Mouse (Mus musculus) kidney, embryonic 14.5 days (tissue): ENCODE data around the gene Hyal3. TPM values are rescaled to one million over a fixed set of nuclear protein-coding genes. Genes with fewer than 3 reads are reported as not detected.

Experiments
- ATAC-seq: fragments of 200-750 bp; cut with Nextera tagmentation; 2 replicates; pipeline ENCODE4 v1.8.0; 2017; ENCODE audit warnings: moderate number of reproducible peaks, mild to moderate bottlenecking, moderate TSS enrichment, moderate library complexity; ENCODE audit not compliant: low FRiP score, low TSS enrichment
- H3K27ac ChIP-seq: fragments of 300-500 bp; sonication (generic); 2 replicates; pipeline ENCODE4 v1.5.1; 2014; ENCODE audit warnings: low read depth, mild to moderate bottlenecking, low read length, moderate library complexity, mixed read lengths
- H3K27me3 ChIP-seq: fragments of 300-500 bp; sonication (generic); 2 replicates; pipeline ENCODE4 v1.6.1; 2014; ENCODE audit warnings: mild to moderate bottlenecking, low read length; ENCODE audit not compliant: control insufficient read depth, insufficient read depth
- H3K36me3 ChIP-seq: fragments of 300-500 bp; sonication (generic); 2 replicates; pipeline ENCODE4 v1.6.1; 2014; ENCODE audit warnings: low read length, mixed read lengths; ENCODE audit not compliant: control insufficient read depth, insufficient read depth
- H3K4me1 ChIP-seq: fragments of 300-500 bp; sonication (generic); 2 replicates; pipeline ENCODE4 v1.6.1; 2014; ENCODE audit warnings: low read length, mixed read lengths; ENCODE audit not compliant: control insufficient read depth, insufficient read depth
- H3K4me2 ChIP-seq: fragments of 300-500 bp; sonication (generic); replicated peaks from 2 replicates; pipeline ENCODE4 v1.6.1; 2014; ENCODE audit warnings: low read depth, mild to moderate bottlenecking, low read length
- H3K4me3 ChIP-seq: fragments of 300-500 bp; sonication (generic); 2 replicates; pipeline ENCODE4 v1.5.1; 2014; ENCODE audit warnings: mild to moderate bottlenecking, low read length
- H3K9ac ChIP-seq: fragments of 300-500 bp; sonication (generic); 2 replicates; pipeline ENCODE4 v1.6.1; 2014; ENCODE audit warnings: low read depth, mild to moderate bottlenecking, low read length, moderate library complexity
- H3K9me3 ChIP-seq: fragments of 300-500 bp; sonication (generic); 2 replicates; pipeline ENCODE4 v1.6.1; 2016; ENCODE audit warnings: low read length; ENCODE audit not compliant: control insufficient read depth
- WGBS: fragments of 180-500 bp; shearing (Covaris S2); extraction: QIAGEN DNeasy Blood & Tissue Kit; methylation state at CpG from one replicate; pipeline ENCODE4 v1.1.7; 2014; 5-methylcytosine and 5-hydroxymethylcytosine counted together
- polyA plus RNA-seq: library from polyadenylated mRNA; unstranded; fragments of >200 nt; fragmentation: Nextera tagmentation; extraction: Ambion mirVana; gene quantifications from 2 replicates; pipeline ENCODE4 v1.2.1, GENCODE M21; 2014

Gene Hyal3
- polyA plus RNA-seq, 1 experiment from 2014 or later: 0.84 TPM

DNA sequence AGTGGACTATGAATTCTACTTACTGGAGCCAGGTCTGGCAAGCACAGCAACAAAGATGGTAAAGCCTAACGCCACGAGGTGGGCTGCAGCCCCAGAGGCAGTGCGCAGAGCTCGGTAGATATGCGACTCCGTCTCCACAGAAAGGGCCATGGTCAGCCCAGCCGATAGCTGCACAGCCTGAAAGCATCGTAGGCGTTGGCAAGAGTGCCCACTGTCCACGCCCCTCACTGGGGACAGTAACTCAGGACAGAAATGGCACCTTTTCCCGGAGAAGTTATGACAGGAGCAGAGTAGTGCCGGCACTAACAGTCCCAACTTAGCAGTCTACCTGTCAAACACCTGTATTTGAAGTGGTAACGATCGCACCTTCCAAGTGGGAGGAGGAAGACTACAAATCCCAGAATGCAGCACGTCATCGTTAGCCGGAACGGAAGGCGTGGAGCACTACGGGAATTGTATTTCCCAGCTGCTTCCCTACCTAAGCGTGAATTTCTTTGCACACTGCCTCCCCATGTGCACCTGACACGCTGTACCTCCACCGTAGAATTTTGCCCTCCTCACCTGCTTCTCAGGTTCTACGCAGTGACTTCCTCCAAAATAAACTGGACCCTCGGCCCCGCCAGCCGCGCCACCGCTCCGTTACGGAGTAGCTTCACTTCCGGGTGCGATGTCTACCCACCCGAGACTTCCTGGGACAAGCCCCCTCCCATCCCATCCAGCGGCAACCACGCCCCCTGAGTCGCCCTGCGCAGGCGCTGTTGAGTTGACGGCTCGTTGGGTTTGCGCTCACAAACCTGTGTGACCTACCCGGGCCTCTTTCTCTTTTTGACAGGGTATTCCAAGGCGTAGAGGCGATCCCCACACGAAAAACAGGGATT, 38.9 kb upstream of the Hyal3 start, which contains the start of the genes Cyb561d2 and Nprl2:
Gene Cyb561d2 (minus strand): TSS at position 720 of the 878 bp plus-strand sequence.
Gene Nprl2 (plus strand): TSS at position 753 of the 878 bp plus-strand sequence.
- peak; percentile 85 for ATAC-seq
- no peaks in the 10 kb centered on the region for H3K9me3 ChIP-seq
- no peaks in the 10 kb centered on the region for H3K27me3 ChIP-seq
- H3K9ac ChIP-seq: peak within 1 kb of the TSS; percentile 65
- peaks cover 18% of the 10 kb centered on the region for H3K4me1 ChIP-seq
- H3K4me3 ChIP-seq: peak within 1 kb of the TSS; percentile 45
- 1% methylated on average over 46 of the region's 46 CpGs for WGBS
- H3K27ac ChIP-seq: 0 out of 2 replicates have a peak within 1 kb of the TSS, but pooled peaks have one; percentile 44
- peak within 1 kb of the TSS; percentile 77 for H3K4me2 ChIP-seq
- peaks cover 46% of the 10 kb centered on the region for H3K36me3 ChIP-seq

DNA sequence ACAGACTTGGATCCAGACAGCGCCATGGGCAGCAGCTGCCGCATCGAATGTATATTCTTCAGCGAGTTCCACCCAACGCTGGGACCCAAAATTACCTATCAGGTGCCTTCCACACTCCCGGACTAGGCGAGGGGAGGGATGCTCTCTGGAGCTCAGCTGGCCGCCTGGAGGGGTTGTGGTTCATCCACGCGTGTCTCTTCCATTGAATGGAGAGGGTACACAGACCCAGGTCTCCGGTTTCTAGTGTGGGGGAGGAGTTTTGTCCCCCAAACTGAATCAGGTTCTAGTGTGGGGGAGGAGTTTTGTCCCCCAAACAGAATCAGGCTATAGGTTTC, 38.3 kb upstream of the Hyal3 start:
- Histone ChIP-seq H3K9me3 (no peaks in the 10 kb centered on the region), H3K4me2 (peak overlapping the region; percentile 77), H3K27ac (0 out of 2 replicates have a peak overlapping the region, but pooled peaks have one; percentile 44), H3K27me3 (no peaks in the 10 kb centered on the region), H3K4me3 (peak overlapping the region; percentile 45), H3K36me3 (peaks cover 40% of the 10 kb centered on the region), H3K9ac (peak overlapping the region; percentile 65), H3K4me1 (peaks cover 16% of the 10 kb centered on the region)
- ATAC-seq: peak; percentile 24
- under 1% methylated on average over 11 of the region's 11 CpGs for WGBS

DNA sequence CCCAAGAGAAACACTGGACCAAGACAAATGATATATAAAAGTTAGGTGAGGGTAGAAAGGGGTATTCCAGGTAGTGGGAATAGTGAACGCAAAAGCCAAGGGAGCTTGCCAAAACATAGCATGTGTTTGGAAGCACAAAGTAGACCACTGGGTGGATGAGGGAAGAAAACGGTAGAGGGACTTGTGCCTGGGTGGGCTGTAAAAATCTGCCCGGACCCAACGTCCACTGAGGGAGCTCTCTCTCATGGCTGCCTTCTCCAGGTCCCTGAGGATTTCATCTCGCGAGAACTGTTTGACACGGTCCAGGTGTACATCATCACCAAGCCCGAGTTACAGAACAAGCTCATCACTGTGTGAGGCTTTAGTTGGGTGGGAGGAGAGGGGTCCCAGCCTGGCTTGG, 37.9 kb upstream of the Hyal3 start:
- no peaks in the 10 kb centered on the region for H3K27me3 ChIP-seq
- no peaks in the 10 kb centered on the region for H3K9me3 ChIP-seq
- H3K4me2 ChIP-seq: peak overlapping the region; percentile 77
- no peak for ATAC-seq
- peaks cover 19% of the 10 kb centered on the region; the same call in 1 of the 2 replicates for H3K4me1 ChIP-seq
- WGBS: 35% methylated on average over 8 of the region's 8 CpGs
- H3K4me3 ChIP-seq: peak overlapping the region; percentile 45
- no peak overlapping the region for H3K27ac ChIP-seq
- H3K36me3 ChIP-seq: peaks cover 38% of the 10 kb centered on the region
- H3K9ac ChIP-seq: peak overlapping the region; percentile 65

DNA sequence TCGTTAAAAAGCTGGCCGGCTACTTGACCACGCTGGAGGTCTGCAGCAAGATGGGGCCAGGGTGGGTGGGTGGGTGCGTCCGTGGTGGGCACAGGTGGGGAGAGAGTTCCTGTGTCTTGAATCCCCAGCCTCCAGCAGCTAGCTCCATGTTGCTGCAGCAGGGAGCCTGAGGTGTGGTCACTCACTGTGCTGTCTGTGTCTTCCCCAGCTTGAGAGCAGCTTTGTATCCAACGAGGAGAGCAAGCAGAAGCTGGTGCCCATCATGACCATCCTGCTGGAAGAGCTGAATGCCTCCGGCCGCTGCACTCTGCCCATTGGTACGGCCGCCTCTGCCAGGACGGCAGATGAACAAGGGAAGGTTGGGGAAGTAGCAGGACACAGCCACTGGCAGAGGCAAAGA, 37.3 kb upstream of the Hyal3 start:
- Histone ChIP-seq H3K27ac (no peak overlapping the region), H3K9ac (peak overlapping the region; percentile 65; the same call in 1 of the 2 replicates), H3K4me3 (no peak overlapping the region), H3K4me2 (peak overlapping the region; percentile 77), H3K9me3 (no peaks in the 10 kb centered on the region), H3K27me3 (no peaks in the 10 kb centered on the region), H3K36me3 (peaks cover 32% of the 10 kb centered on the region), H3K4me1 (peaks cover 19% of the 10 kb centered on the region; the same call in 1 of the 2 replicates)
- no peak for ATAC-seq
- WGBS: 87% methylated on average over 11 of the region's 11 CpGs

DNA sequence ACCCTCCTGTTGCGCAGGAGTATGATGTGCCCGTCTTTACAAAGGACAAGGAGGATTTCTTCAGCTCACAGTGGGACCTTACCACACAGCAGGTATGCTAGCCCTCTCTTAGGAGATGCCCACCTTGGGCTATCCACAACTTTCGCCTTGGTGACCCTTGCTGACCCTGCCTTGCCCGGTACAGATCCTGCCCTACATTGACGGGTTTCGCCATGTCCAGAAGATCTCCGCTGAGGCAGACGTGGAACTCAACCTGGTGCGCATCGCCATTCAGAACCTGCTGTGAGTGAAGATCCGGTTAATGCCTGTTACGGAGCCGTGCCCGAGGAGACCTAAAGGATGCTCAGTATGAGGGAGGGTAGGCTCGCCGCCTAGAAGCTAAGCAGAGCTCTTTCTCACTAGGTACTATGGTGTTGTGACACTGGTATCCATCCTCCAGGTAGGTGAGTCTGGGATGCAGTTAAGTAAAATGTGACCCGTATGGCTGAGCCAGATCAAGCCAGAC, 36.4 kb upstream of the Hyal3 start:
- H3K4me1 ChIP-seq: peaks cover 19% of the 10 kb centered on the region; the same call in 1 of the 2 replicates
- no peaks in the 10 kb centered on the region for H3K27me3 ChIP-seq
- H3K36me3 ChIP-seq: peaks cover 23% of the 10 kb centered on the region
- no peak overlapping the region for H3K9ac ChIP-seq
- no peak overlapping the region for H3K4me2 ChIP-seq
- H3K4me3 ChIP-seq: no peak overlapping the region
- no peak for ATAC-seq
- H3K9me3 ChIP-seq: no peaks in the 10 kb centered on the region
- H3K27ac ChIP-seq: no peak overlapping the region
- 95% methylated on average over 17 of the region's 17 CpGs for WGBS

DNA sequence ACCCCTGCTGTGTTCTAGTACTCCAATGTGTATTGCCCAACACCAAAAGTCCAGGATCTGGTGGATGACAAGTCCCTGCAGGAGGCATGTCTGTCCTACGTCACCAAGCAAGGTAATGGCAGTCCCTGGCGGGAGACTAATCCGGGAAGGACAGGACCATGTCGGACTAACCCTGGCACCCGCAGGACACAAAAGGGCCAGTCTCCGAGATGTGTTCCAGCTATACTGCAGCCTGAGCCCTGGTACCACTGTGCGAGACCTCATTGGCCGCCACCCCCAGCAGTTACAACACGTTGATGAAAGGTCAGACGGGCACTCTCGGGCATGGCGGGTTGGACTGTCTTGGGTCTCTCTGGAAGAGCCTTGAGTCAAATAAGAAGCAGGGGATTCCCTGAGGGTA, 35.9 kb upstream of the Hyal3 start:
- H3K9me3 ChIP-seq: no peaks in the 10 kb centered on the region
- no peak overlapping the region for H3K4me2 ChIP-seq
- no peak overlapping the region for H3K27ac ChIP-seq
- H3K4me1 ChIP-seq: peaks cover 19% of the 10 kb centered on the region; the same call in 1 of the 2 replicates
- H3K9ac ChIP-seq: no peak overlapping the region
- no peaks in the 10 kb centered on the region for H3K27me3 ChIP-seq
- peaks cover 18% of the 10 kb centered on the region for H3K36me3 ChIP-seq
- H3K4me3 ChIP-seq: no peak overlapping the region
- no peak for ATAC-seq
- 93% methylated on average over 12 of the region's 12 CpGs for WGBS

DNA sequence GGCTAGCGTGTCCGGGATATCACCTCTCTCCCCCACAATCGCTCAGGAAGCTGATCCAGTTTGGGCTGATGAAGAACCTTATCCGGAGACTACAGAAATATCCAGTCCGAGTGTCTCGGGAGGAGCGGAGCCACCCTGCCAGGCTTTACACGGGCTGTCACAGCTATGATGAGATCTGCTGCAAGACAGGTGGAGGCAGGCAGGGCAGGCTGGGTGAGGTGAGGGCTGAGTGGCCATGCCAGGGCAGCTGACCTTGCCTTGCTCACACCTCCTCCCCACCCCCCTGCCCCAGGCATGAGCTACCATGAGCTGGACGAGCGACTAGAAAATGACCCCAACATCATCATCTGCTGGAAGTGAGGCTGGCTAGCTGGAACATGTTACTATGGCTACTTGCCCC, 35.4 kb upstream of the Hyal3 start:
- 86% methylated on average over 10 of the region's 10 CpGs for WGBS
- no peaks in the 10 kb centered on the region for H3K27me3 ChIP-seq
- no peak overlapping the region for H3K9ac ChIP-seq
- peaks cover 14% of the 10 kb centered on the region for H3K36me3 ChIP-seq
- H3K4me3 ChIP-seq: no peak overlapping the region
- no peaks in the 10 kb centered on the region for H3K9me3 ChIP-seq
- H3K27ac ChIP-seq: no peak overlapping the region
- H3K4me2 ChIP-seq: no peak overlapping the region
- no peak for ATAC-seq
- H3K4me1 ChIP-seq: peaks cover 19% of the 10 kb centered on the region; the same call in 1 of the 2 replicates

DNA sequence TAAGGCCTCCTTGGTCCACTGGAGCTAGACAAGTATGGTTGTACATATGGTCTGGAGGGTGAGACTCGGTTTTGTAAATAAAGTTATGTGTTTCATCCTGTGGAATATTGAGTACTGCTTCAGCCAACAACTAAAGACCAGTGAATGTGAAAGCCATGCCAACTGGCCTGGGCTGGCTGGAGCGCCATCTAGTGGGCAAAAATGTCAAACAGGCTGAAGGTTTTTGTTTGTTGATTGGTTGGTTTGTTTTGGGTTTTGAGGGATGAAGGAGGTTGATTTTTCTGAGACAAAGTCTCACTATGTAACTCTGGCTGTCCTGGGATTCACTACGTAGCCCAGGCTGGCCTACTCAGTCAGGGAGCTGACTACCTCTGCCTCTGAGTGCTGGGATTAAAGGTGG, 35.0 kb upstream of the Hyal3 start:
- Histone ChIP-seq H3K4me2 (no peak overlapping the region), H3K27ac (no peak overlapping the region), H3K4me1 (peaks cover 21% of the 10 kb centered on the region; the same call in 1 of the 2 replicates), H3K4me3 (no peak overlapping the region), H3K9ac (no peak overlapping the region), H3K27me3 (no peaks in the 10 kb centered on the region), H3K36me3 (peaks cover 14% of the 10 kb centered on the region), H3K9me3 (no peaks in the 10 kb centered on the region)
- WGBS: 6% methylated on average over 3 of the region's 3 CpGs
- no peak for ATAC-seq

DNA sequence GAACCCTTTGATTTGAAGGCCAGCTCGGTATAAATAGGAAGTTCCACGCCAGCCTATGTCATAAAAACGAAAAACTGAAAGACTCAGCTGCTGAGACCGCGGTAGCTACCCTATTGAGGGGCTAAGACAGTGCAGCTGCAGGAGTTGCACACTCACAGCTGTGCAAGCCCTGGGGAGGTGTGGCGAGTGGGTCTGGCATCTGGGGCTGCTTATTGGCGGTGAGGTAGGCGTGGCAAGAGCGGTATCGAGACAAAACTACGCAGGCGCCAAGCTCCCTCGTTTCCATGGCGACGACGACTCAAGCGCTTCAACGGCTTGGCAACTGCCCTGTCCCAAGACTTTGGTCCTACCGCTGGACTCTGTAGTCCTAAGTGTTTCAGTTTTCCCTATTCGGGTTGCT, 33.6 kb upstream of the Hyal3 start, which contains the start of gene Zmynd10:
Gene Zmynd10 (plus strand): TSS at position 273 of the 400 bp plus-strand sequence.
- no peaks in the 10 kb centered on the region for H3K9me3 ChIP-seq
- H3K36me3 ChIP-seq: peaks cover 14% of the 10 kb centered on the region
- 0 out of 2 replicates have a peak within 1 kb of the TSS, but pooled peaks have one; percentile 0 for H3K9ac ChIP-seq
- 4% methylated on average over 20 of the region's 20 CpGs for WGBS
- H3K4me1 ChIP-seq: peaks cover 34% of the 10 kb centered on the region; the same call in 1 of the 2 replicates
- H3K4me3 ChIP-seq: peak within 1 kb of the TSS; percentile 1; the same call in 1 of the 2 replicates
- 0 out of 2 replicates have a peak within 1 kb of the TSS, but pooled peaks have one; percentile 24 for H3K27ac ChIP-seq
- peak; percentile 53 for ATAC-seq
- H3K4me2 ChIP-seq: peak within 1 kb of the TSS; percentile 24
- H3K27me3 ChIP-seq: no peaks in the 10 kb centered on the region
